Mouse (Mus musculus) lung, postnatal 4 days (tissue): ENCODE data around the gene Hmgb1.

Experiments used
- DNase-seq, 2 experiments: peaks; one replicate each; pipeline ENCODE4 v3.0.0; 2021

Hmgb1 gene

GRCm38 (mm10) chr5:149099009-149099408, 85.3 kb downstream of the Hmgb1 start:
- DNase-seq = no peak

GRCm38 (mm10) chr5:149097841-149098240, 86.4 kb downstream of the Hmgb1 start:
- no peak for DNase-seq

- no peak for DNase-seq
Measured at GRCm38 (mm10) chr5:149096284-149096683, 88.0 kb downstream of the Hmgb1 start.

- no peak for DNase-seq
Measured at GRCm38 (mm10) chr5:149092926-149093325, 91.4 kb downstream of the Hmgb1 start.

- DNase-seq = no peak
Measured at GRCm38 (mm10) chr5:149092526-149092925, 91.8 kb downstream of the Hmgb1 start.

GRCm38 (mm10) chr5:149091256-149091655, 93.0 kb downstream of the Hmgb1 start:
- DNase-seq = no peak

- DNase-seq = no peak
Measured at GRCm38 (mm10) chr5:149089860-149090259, 94.4 kb downstream of the Hmgb1 start.

GRCm38 (mm10) chr5:149089456-149089855, 94.8 kb downstream of the Hmgb1 start:
- no peak for DNase-seq

GRCm38 (mm10) chr5:149088891-149089290, 95.4 kb downstream of the Hmgb1 start:
- peak in 1 of 2 experiments; percentile 26 for DNase-seq

- DNase-seq = no peak
Measured at GRCm38 (mm10) chr5:149088149-149088548, 96.1 kb downstream of the Hmgb1 start.

GRCm38 (mm10) chr5:149086382-149087244, 97.7 kb downstream of the Hmgb1 start:
- no peak for DNase-seq

GRCm38 (mm10) chr5:149080466-149080865, 103.8 kb downstream of the Hmgb1 start:
- no peak for DNase-seq

GRCm38 (mm10) chr5:149079758-149080150, 104.5 kb downstream of the Hmgb1 start:
- DNase-seq = no peak

- peak; percentile 44 to 66 for DNase-seq
Measured at GRCm38 (mm10) chr5:149079018-149079757, 105.1 kb downstream of the Hmgb1 start.

- DNase-seq = no peak
Measured at GRCm38 (mm10) chr5:149077136-149077535, 107.2 kb downstream of the Hmgb1 start.

- DNase-seq = no peak
Measured at GRCm38 (mm10) chr5:149071546-149071945, 112.7 kb downstream of the Hmgb1 start.

GRCm38 (mm10) chr5:149068745-149069144, 115.5 kb downstream of the Hmgb1 start:
- DNase-seq = no peak

- no peak for DNase-seq
Measured at GRCm38 (mm10) chr5:149068247-149068740, 116.0 kb downstream of the Hmgb1 start.

GRCm38 (mm10) chr5:149067501-149067961, 116.8 kb downstream of the Hmgb1 start:
- no peak for DNase-seq

GRCm38 (mm10) chr5:149062833-149063232, 121.5 kb downstream of the Hmgb1 start:
- DNase-seq = no peak

GRCm38 (mm10) chr5:149053352-149054168, 130.7 kb downstream of the Hmgb1 start:
- DNase-seq = peak; percentile 38 to 55

- DNase-seq = peak; percentile 99
Measured at GRCm38 (mm10) chr5:149052421-149053338, 131.6 kb downstream of the Hmgb1 start.
